Mouse (Mus musculus) intestine, embryonic 14.5 days (tissue): ENCODE data around the gene Cnga3. TPM values are rescaled to one million over a fixed set of nuclear protein-coding genes. Genes with fewer than 3 reads are reported as not detected.

ENCODE experiments used
- ATAC-seq: fragments of 200-750 bp; cut with Nextera tagmentation; replicated peaks from 2 replicates; pipeline ENCODE4 v1.8.0; 2017; ENCODE audit warnings: low read depth, moderate number of reproducible peaks, moderate TSS enrichment, moderate library complexity; ENCODE audit not compliant: low FRiP score, low TSS enrichment
- DNase-seq: peaks from one replicate; pipeline ENCODE4 v3.0.0-alpha.2; 2018; ENCODE audit warnings: low spot score
- H3K27ac ChIP-seq: fragments of 300-500 bp; sonication (generic); 2 replicates; pipeline ENCODE4 v1.5.1; 2014; ENCODE audit warnings: low read depth, mild to moderate bottlenecking, control low read depth
- H3K27me3 ChIP-seq: fragments of 300-500 bp; sonication (generic); replicated peaks from 2 replicates; pipeline ENCODE4 v1.6.1; 2014; ENCODE audit warnings: low read length, control low read depth; ENCODE audit not compliant: control insufficient read depth, insufficient read depth
- H3K36me3 ChIP-seq: fragments of 300-500 bp; sonication (generic); 2 replicates; pipeline ENCODE4 v1.6.1; 2014; ENCODE audit warnings: low read length, control low read depth; ENCODE audit not compliant: control insufficient read depth, insufficient read depth
- H3K4me1 ChIP-seq: fragments of 300-500 bp; sonication (generic); replicated peaks from 2 replicates; pipeline ENCODE4 v1.6.1; 2014; ENCODE audit warnings: low read length, control low read depth, mixed read lengths; ENCODE audit not compliant: control insufficient read depth, insufficient read depth
- H3K4me2 ChIP-seq: fragments of 300-500 bp; sonication (generic); 2 replicates; pipeline ENCODE4 v1.6.1; 2014; ENCODE audit warnings: low read length
- H3K4me3 ChIP-seq: fragments of 300-500 bp; sonication (generic); 2 replicates; pipeline ENCODE4 v1.5.1; 2014; ENCODE audit warnings: low read depth, low read length, control low read depth, mixed read lengths
- H3K9ac ChIP-seq: fragments of 300-500 bp; sonication (generic); 2 replicates; pipeline ENCODE4 v1.6.1; 2014; ENCODE audit warnings: mild to moderate bottlenecking, low read length
- H3K9me3 ChIP-seq: fragments of 300-500 bp; sonication (generic); 2 replicates; pipeline ENCODE4 v1.6.1; 2016; ENCODE audit warnings: low read length, control low read depth; ENCODE audit not compliant: control insufficient read depth
- WGBS: fragments of 180-500 bp; shearing (Covaris S2); extraction: QIAGEN DNeasy Blood & Tissue Kit; methylation state at CpG from one replicate; pipeline ENCODE4 v1.1.7; 2014; 5-methylcytosine and 5-hydroxymethylcytosine counted together
- polyA plus RNA-seq: library from polyadenylated mRNA; unstranded; fragments of >200 nt; fragmentation: Nextera tagmentation; extraction: Ambion mirVana; gene quantifications from 2 replicates; pipeline ENCODE4 v1.2.1, GENCODE M21; 2014

Cnga3 gene
- polyA plus RNA-seq, 1 experiment from 2014 or later: 0.26 TPM

- no peak overlapping the region for H3K27ac ChIP-seq
- no peaks in the 10 kb centered on the region for H3K36me3 ChIP-seq
- WGBS: 91% methylated on average over 9 of the region's 9 CpGs
- H3K9me3 ChIP-seq: no peaks in the 10 kb centered on the region
- DNase-seq (no peak), ATAC-seq (no peak)
- H3K4me1 ChIP-seq: no peaks in the 10 kb centered on the region
- H3K4me3 ChIP-seq: no peak overlapping the region
- H3K27me3 ChIP-seq: no peaks in the 10 kb centered on the region
- no peak overlapping the region for H3K4me2 ChIP-seq
- no peak overlapping the region for H3K9ac ChIP-seq
These were observed 1.9 kb upstream of the Cnga3 start for GRCm38 (mm10) chr1:37212375-37212774.

DNA sequence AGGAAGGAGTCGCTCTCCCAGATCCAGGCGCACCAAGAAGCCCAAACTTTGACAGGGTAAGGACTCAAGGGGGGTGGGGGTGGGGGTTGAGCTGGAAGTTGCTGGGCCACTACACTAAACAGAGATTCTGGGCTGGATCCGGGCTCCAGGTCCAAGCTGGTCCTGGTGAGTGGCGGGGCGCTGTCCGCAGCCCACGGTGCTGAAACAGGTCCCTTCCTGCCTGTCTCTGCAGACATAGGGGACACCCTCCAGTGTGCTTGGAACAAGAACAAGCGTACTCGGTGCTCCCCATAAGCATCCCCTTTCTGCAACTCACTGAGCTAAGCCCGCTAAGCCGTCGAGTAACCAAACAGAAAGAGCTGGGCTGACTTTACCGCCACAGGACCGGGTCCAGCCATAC lies 4.2 kb downstream of the Cnga3 start:
- peaks cover 14% of the 10 kb centered on the region; the same call in 1 of the 2 replicates for H3K4me1 ChIP-seq
- H3K36me3 ChIP-seq: no peaks in the 10 kb centered on the region
- no peak overlapping the region for H3K9ac ChIP-seq
- no peak overlapping the region for H3K27ac ChIP-seq
- H3K4me2 ChIP-seq: no peak overlapping the region
- no peaks in the 10 kb centered on the region for H3K9me3 ChIP-seq
- H3K27me3 ChIP-seq: no peaks in the 10 kb centered on the region
- DNase-seq (peak; percentile 87), ATAC-seq (0 out of 2 replicates have a peak, but pooled peaks have one; percentile 17)
- H3K4me3 ChIP-seq: no peak overlapping the region
- WGBS: 7% methylated on average over 14 of the region's 14 CpGs

- H3K9me3 ChIP-seq: no peaks in the 10 kb centered on the region
- no peak overlapping the region for H3K4me2 ChIP-seq
- DNase-seq (no peak), ATAC-seq (no peak)
- no peak overlapping the region for H3K4me3 ChIP-seq
- peaks cover 14% of the 10 kb centered on the region; the same call in 1 of the 2 replicates for H3K4me1 ChIP-seq
- no peaks in the 10 kb centered on the region for H3K36me3 ChIP-seq
- H3K9ac ChIP-seq: no peak overlapping the region
- WGBS: 86% methylated on average over 5 of the region's 5 CpGs
- no peaks in the 10 kb centered on the region for H3K27me3 ChIP-seq
- peak overlapping the region; percentile 36; the same call in 1 of the 2 replicates for H3K27ac ChIP-seq
These were observed 5.4 kb downstream of the Cnga3 start for GRCm38 (mm10) chr1:37219593-37219992.

DNA sequence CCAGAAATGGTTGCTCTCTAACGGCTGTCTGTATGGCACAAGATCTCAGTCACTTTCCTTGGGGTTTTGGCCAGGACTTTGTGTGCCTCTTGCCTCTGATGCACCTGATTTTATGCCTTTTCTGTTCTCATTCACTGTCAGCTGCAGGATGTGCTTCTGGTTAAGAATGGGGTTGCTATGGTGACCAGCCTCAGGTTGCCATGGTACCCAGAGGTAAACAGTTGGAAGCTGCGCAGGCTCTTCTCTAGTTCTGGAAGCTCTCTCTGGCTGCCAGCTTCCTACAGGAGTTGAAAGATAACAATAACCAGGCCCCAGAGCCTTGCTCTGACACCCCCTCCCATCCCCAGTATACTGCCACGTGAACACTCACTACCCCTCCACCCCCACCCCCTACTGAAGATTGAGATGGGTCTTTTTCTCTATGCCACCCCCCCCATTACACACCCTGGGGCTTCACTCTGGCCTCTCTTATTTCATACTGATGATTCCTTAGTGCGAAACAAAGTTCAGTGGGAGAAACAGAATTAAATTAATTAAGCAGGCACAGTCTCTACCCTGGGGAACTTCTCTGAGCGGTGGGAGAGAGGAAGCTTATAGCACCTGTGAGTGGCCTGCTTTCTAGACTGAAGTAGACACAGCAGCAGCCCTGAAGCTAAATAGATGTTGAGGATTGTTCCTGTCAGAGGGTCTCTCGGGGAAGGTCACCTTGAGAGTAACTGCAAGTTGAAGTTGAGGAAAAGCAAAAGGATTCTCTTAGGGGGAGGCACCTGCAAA lies 6.1 kb downstream of the Cnga3 start:
- Histone ChIP-seq H3K27me3 (no peaks in the 10 kb centered on the region), H3K9ac (no peak overlapping the region), H3K4me3 (no peak overlapping the region), H3K4me1 (peaks cover 14% of the 10 kb centered on the region; the same call in 1 of the 2 replicates), H3K9me3 (no peaks in the 10 kb centered on the region), H3K36me3 (no peaks in the 10 kb centered on the region), H3K4me2 (no peak overlapping the region), H3K27ac (peak overlapping the region; percentile 51; the same call in 1 of the 2 replicates)
- peak; percentile 76 for DNase-seq
- WGBS: 25% methylated on average over 6 of the region's 6 CpGs
- ATAC-seq: peak; percentile 80

GRCm38 (mm10) chr1:37222002-37222401 lies 7.8 kb downstream of the Cnga3 start:
- Histone ChIP-seq H3K27me3 (no peaks in the 10 kb centered on the region), H3K9me3 (no peaks in the 10 kb centered on the region), H3K27ac (peak overlapping the region; percentile 64), H3K36me3 (no peaks in the 10 kb centered on the region), H3K4me1 (peaks cover 14% of the 10 kb centered on the region; the same call in 1 of the 2 replicates), H3K4me2 (no peak overlapping the region), H3K9ac (no peak overlapping the region), H3K4me3 (no peak overlapping the region)
- DNase-seq (no peak), ATAC-seq (peak; percentile 63)
- 13% methylated on average over 7 of the region's 7 CpGs for WGBS

GRCm38 (mm10) chr1:37230404-37230803 lies 16.2 kb downstream of the Cnga3 start:
- ATAC-seq (no peak), DNase-seq (no peak)
- 0 out of 2 replicates have a peak, but pooled peaks cover 3% of the 10 kb centered on the region for H3K9me3 ChIP-seq
- H3K4me3 ChIP-seq: no peak overlapping the region
- H3K36me3 ChIP-seq: no peaks in the 10 kb centered on the region
- no peak overlapping the region for H3K9ac ChIP-seq
- H3K4me2 ChIP-seq: no peak overlapping the region
- 44% methylated on average over 6 of the region's 6 CpGs for WGBS
- H3K27me3 ChIP-seq: no peaks in the 10 kb centered on the region
- H3K4me1 ChIP-seq: peaks cover 4% of the 10 kb centered on the region; the same call in 1 of the 2 replicates
- H3K27ac ChIP-seq: peak overlapping the region; percentile 20; the same call in 1 of the 2 replicates

DNA sequence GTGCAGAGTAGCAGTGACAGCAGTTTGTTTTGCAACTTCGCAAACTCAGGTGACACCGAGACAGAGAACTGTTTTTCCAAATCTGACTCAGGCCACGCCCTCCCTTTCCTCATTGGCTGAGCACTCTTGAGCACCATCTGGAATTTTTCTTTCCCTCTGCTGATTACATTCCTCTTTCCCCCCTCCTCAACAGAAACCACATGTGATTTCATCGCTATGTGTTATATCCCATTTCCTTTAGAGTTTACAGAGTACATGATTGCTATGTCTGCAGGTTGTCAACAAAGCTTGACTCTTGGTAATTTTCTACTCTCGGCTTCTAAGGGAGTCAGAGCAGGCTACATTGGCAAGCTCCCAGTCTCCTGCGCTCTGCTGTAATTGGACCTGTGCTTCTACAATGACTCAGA lies 17.1 kb downstream of the Cnga3 start:
- 0 out of 2 replicates have a peak, but pooled peaks cover 3% of the 10 kb centered on the region for H3K9me3 ChIP-seq
- peak overlapping the region; percentile 20; the same call in 1 of the 2 replicates for H3K27ac ChIP-seq
- WGBS: 26% methylated on average over 6 of the region's 6 CpGs
- peak; percentile 82 for ATAC-seq
- no peaks in the 10 kb centered on the region for H3K27me3 ChIP-seq
- H3K4me1 ChIP-seq: peaks cover 4% of the 10 kb centered on the region; the same call in 1 of the 2 replicates
- no peak overlapping the region for H3K9ac ChIP-seq
- DNase-seq: no peak
- no peaks in the 10 kb centered on the region for H3K36me3 ChIP-seq
- H3K4me2 ChIP-seq: 0 out of 2 replicates have a peak overlapping the region, but pooled peaks have one; percentile 0
- H3K4me3 ChIP-seq: no peak overlapping the region

- 70% methylated on average over 10 of the region's 10 CpGs for WGBS
- ATAC-seq: no peak
- H3K27ac ChIP-seq: no peak overlapping the region
- no peaks in the 10 kb centered on the region for H3K9me3 ChIP-seq
- H3K4me3 ChIP-seq: no peak overlapping the region
- no peaks in the 10 kb centered on the region; the same call in 1 of the 2 replicates for H3K4me1 ChIP-seq
- no peaks in the 10 kb centered on the region for H3K27me3 ChIP-seq
- H3K9ac ChIP-seq: no peak overlapping the region
- H3K36me3 ChIP-seq: no peaks in the 10 kb centered on the region
- no peak overlapping the region for H3K4me2 ChIP-seq
- no peak for DNase-seq
These were observed 24.9 kb downstream of the Cnga3 start for GRCm38 (mm10) chr1:37239045-37239635.
